Mouse (Mus musculus) thymus, adult 18-20 months (tissue): ENCODE measurements around the gene Sim2.

Experiments
- DNase-seq, 2 experiments: peaks; one replicate each; pipeline ENCODE4 v3.0.0; 2022; ENCODE audit warnings: mixed read lengths in 2 of 2

Sim2 gene

GRCm38 (mm10) chr16:94079075-94079855 is 5.5 kb upstream of the Sim2 start:
- DNase-seq, result no peak

- DNase-seq, result no peak
These were observed 4.7 kb upstream of the Sim2 start for GRCm38 (mm10) chr16:94079856-94080555.

- no peak for DNase-seq
These were observed 3.1 kb upstream of the Sim2 start for GRCm38 (mm10) chr16:94081596-94081995.

- DNase-seq, result no peak
These were observed 2.6 kb upstream of the Sim2 start for GRCm38 (mm10) chr16:94081996-94082708.

- DNase-seq, result no peak
These were observed 1.5 kb upstream of the Sim2 start for GRCm38 (mm10) chr16:94082960-94083847.

DNA sequence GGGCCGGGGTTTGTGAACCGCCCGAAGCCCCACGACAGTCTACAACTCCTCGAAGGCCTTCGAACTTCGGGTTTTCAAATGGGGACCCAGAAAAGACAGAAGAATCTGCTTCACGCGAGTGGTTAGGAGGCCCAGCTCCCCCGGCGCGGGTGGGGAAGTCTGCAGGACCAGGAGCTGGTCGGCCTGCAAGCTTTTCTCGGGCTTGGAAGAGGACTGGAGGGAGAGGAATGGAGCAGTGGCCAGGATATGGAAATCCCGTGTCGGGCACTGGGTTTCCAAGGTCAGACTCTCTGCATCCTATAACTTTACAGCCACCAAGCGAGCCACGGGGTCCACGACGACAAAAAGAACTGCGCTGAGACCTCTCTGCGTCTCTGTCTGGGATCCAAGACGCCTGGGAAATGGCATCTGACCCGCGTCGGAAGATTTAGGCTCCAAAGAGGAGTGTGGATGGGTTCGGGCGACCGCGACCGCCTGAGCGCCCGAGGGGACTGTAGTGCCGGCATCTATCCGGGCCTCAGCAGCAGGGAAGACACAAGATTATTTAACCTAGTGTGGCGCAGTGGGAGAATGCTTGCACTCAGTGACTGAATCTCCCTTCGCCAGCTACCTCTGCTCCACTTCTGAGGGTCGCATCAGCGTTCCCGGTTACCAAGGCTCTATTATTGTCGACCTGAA is 744 bp upstream of the Sim2 start:
- DNase-seq, result no peak

DNA sequence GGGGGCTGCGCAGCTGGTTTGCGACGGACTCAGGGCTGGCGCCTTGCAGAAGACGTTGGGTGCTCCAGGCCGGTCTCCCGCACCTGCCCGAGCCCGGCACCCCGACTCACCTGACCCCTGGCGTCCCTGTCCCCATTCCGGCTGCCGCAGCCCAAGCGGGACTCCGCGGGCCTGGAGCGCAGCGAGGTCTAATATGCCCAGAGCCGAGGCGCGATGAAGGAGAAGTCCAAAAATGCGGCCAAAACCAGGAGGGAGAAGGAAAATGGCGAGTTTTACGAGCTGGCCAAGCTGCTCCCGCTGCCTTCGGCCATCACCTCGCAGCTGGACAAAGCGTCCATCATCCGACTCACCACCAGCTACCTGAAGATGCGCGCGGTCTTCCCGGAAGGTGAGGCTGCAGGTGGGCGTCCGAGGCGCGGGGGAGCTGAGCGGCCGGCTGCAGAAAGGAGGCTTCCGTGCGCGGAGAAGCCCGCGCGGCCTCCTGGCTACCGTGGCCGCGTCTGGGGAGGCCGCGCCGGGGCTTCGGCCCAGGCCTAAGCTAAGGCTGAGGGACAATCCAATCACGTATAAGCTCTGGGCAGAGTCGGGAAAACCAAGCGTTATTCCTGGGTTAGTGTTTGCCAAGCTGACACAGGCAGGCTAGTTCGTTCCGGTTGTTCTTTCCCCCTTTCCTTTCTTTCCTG is 1.0 kb downstream of the Sim2 start:
- no peak for DNase-seq

DNA sequence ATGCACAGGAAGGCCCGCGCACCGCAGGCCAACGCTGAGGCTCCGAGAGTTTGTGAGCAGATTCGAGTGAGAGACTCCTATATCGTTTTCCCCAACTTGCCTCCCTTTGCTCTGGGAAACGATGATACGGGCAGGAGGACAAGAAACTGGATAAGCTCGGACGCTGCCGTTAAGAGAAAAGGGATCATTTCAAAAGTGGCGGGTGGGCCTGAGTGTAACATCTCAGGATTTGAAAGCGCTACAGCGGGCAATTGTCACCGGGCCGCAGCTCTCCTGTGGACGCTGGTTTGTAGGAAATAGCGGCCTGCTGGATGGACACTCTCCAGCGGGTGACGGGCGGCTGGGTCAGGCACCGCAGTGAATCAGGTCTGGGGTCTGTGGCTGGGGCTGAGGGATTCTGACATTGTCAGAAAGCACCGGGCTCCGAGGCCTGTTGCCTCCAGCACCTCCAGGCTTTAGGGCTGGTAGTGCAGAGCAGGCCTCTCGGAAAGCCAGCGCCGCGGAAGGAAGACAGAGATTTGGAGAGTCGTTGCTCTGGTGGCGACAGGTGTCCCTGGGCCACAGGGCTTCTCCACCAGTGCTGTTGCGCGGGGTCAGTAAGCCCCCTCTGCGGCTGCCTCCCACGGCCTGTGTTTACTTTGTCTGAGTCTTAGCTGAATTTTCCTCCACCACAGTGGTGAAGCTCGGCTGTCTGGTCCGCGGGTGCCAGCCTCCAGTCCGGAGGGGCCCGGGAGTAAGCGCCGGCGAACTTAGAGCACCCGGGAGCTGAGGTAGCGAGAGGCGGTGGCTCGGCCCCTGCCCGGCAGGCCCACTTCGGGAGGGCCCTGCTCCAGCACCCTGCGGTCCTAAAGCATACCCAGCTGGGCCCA is 2.2 kb downstream of the Sim2 start:
- no peak for DNase-seq

- no peak for DNase-seq
These were observed 3.0 kb downstream of the Sim2 start for GRCm38 (mm10) chr16:94087570-94088225.

DNA sequence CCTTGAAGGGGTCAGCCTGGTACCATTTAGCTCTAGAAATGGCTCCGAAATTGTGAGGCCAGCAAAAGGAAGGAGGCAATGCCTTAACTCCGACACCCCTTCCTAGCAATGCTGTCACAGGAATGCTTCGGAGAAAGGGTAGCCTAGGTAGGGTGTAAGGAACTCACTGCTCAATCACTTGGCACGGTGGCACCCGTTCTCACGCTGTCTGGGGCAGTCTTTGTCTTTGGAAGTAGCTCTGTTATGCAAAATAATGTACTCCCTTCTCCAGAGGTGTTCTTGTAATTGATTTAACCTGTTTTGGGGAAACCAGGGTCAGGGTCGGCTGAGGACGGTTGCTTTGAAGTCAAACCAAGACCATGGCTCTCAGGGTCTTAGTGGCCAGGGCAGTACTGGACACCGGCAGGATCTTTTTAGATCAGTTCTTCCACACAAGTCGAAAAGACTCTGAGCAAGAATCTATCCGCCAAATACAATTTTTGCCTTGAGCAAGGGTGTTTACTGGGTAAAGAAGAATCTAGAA is 3.6 kb downstream of the Sim2 start:
- no peak for DNase-seq

- DNase-seq, result no peak
These were observed 4.3 kb downstream of the Sim2 start for GRCm38 (mm10) chr16:94088819-94089692.

DNA sequence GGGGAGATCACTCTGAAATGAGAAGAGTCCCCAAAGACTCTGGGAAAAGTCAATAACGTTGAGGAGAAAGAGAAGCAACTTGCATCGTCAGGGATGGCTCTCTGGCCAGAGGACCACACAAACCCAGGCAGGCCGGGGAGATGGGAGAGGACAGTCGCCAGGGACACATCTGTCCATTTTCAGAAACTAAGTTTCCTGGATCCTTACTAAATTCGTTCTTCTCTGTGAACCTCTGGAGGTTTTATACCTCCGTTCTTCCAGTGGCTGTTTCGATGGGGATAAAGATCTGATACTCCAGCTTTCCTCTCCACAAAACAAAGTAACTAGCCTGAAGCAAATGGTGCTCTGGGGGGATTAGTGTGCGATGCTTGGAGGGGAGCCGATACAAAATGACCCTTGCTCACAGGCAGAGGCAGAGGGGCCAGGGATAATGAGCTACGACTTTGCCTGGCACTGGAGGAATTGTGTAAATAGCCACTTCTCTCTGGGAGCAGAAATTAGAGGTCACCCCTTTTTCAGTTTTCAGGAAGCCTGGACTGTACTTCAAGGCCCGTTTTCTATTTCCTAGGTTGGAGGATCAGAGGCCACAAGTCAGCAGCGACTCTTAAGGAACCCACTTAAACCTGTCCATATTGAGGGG is 7.9 kb downstream of the Sim2 start:
- DNase-seq, result no peak

- DNase-seq, result no peak
These were observed 8.6 kb downstream of the Sim2 start for GRCm38 (mm10) chr16:94093151-94093863.

GRCm38 (mm10) chr16:94094251-94095108 is 9.7 kb downstream of the Sim2 start:
- DNase-seq, result no peak

- DNase-seq, result no peak
These were observed 10.5 kb downstream of the Sim2 start for GRCm38 (mm10) chr16:94095109-94095822.

GRCm38 (mm10) chr16:94096479-94096878 is 11.7 kb downstream of the Sim2 start:
- no peak for DNase-seq
